Mouse (Mus musculus) bone marrow, adult 2 months (tissue): Measurements from ENCODE around the gene Immp2l. TPM values are rescaled to one million over a fixed set of nuclear protein-coding genes. Genes with fewer than 3 reads are reported as not detected.

Experiments
- H3K27ac ChIP-seq: fragments of 200-500 bp; 2 replicates; pipeline ENCODE4 v1.5.1; 2012; ENCODE audit warnings: low read depth, mild to moderate bottlenecking, control low read depth, inconsistent platforms, low read length; ENCODE audit not compliant: control insufficient read depth, poor library complexity, insufficient read depth
- H3K4me1 ChIP-seq: fragments of 200-500 bp; 2 replicates; pipeline ENCODE4 v1.6.1; 2011; ENCODE audit warnings: low read length; ENCODE audit not compliant: control insufficient read depth, insufficient read depth
- H3K4me3 ChIP-seq: fragments of 200-500 bp; replicated peaks from 2 replicates; pipeline ENCODE3; 2011; ENCODE audit warnings: mild to moderate bottlenecking, low read depth, low read length, control low read depth; ENCODE audit not compliant: control insufficient read depth
- CTCF ChIP-seq: fragments of 200-500 bp; IDR thresholded peaks from 2 replicates; pipeline ENCODE4 v1.5.1; 2011; ENCODE audit warnings: low read length, control low read depth; ENCODE audit not compliant: control insufficient read depth, insufficient read depth
- POLR2A ChIP-seq: fragments of 200-500 bp; IDR thresholded peaks from 2 replicates; pipeline ENCODE4 v1.6.1; 2011; ENCODE audit warnings: low read depth, mild to moderate bottlenecking, control low read depth, low read length, borderline replicate concordance; ENCODE audit not compliant: control insufficient read depth
- WGBS: fragments of 180-500 bp; shearing (Covaris S2); methylation state at CpG from one replicate; pipeline ENCODE4 v1.1.7; 2018; 5-methylcytosine and 5-hydroxymethylcytosine counted together
- polyA plus RNA-seq: library from polyadenylated mRNA; stranded (reverse); fragments of >200 nt; gene quantifications from 2 replicates; pipeline ENCODE4 v1.2.4, GENCODE M21; 2011; ENCODE audit warnings: low replicate concordance; ENCODE audit not compliant: missing spikeins, insufficient read depth, insufficient read length

The Immp2l gene
- polyA plus RNA-seq, 1 experiment, result not detected

DNA sequence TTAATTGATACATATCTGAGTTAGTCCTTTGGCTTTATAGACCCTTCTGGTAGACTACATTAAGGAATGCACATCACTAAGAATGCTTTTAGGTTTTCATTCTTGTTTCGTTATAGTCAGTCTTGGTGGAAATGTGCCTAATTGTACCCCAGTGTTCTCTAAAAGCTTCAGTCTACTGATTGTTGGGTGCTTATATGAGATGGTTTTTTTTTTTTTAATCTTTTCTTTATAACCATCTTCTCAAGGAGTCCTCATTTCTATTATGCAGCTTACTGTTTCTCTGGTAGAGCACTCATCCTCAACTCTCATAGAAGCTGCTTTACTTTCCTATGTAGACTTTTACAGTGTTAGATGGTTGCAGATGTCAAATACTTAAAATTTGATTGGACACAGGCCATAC lies 855.1 kb downstream of the Immp2l start:
- WGBS, result 77% methylated on average over 1 of the region's 1 CpGs
- Histone ChIP-seq H3K4me1 (no peaks in the 10 kb centered on the region), H3K4me3 (no peak overlapping the region), H3K27ac (no peak overlapping the region)
- TF ChIP-seq POLR2A (no peak), CTCF (no peak)

GRCm38 (mm10) chr12:41879412-41879811 lies 855.5 kb downstream of the Immp2l start:
- TF ChIP-seq CTCF (no peak), POLR2A (no peak)
- H3K4me3 ChIP-seq, result no peak overlapping the region
- no peaks in the 10 kb centered on the region for H3K4me1 ChIP-seq
- WGBS, result 42% methylated on average over 1 of the region's 1 CpGs
- H3K27ac ChIP-seq, result no peak overlapping the region

GRCm38 (mm10) chr12:41880833-41881232 lies 856.9 kb downstream of the Immp2l start:
- 62% methylated on average over 3 of the region's 3 CpGs for WGBS

DNA sequence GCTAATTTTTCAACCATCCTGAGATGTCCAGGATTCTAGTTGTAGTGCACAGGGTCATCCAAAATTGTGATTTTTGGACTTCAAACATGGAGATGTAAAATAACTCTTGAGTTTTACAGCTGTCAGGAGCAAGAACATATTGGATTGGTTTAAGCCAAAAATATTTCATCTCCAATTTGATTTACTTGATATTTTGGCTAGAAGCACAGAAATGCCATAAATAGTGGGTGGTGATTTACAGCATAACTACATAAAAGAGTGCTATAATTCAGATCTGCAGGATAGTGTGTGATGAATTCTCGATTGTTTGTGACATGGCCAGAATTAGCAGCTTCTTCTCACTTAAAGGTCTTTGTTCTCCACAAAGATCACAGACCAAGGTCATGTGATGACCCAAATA lies 884.1 kb downstream of the Immp2l start:
- Histone ChIP-seq H3K4me3 (no peak overlapping the region), H3K4me1 (no peaks in the 10 kb centered on the region), H3K27ac (no peak overlapping the region)
- 46% methylated on average over 1 of the region's 1 CpGs for WGBS
- TF ChIP-seq CTCF (no peak), POLR2A (no peak)

More at GRCm38 (mm10) chr12:41880833-41881232, 856.9 kb downstream of the Immp2l start:
- no peaks in the 10 kb centered on the region for H3K4me1 ChIP-seq
- H3K27ac ChIP-seq, result no peak overlapping the region
- TF ChIP-seq CTCF (no peak), POLR2A (no peak)
- H3K4me3 ChIP-seq, result no peak overlapping the region

DNA sequence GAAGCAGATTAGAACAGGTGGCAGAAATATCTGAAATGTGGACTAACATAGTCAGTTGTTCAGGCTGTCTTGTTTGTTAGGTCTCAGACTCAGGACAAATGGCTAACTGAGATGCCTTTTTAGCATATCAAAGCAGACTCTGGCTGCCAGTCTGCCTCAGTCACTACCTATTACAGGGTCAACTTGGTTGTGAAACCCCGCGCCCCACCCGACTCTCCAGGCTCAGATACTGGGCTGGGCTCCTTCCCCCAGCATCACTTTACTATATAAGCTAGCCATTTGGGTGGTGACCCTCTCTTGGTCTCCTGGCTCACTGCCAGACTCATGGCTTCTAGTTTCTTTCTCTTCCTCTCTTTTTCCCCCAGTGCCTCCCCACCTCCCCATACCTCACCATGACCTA lies 887.7 kb downstream of the Immp2l start:
- H3K4me1 ChIP-seq, result no peaks in the 10 kb centered on the region
- no peak overlapping the region for H3K4me3 ChIP-seq
- WGBS, result 75% methylated on average over 3 of the region's 3 CpGs
- H3K27ac ChIP-seq, result no peak overlapping the region
- TF ChIP-seq POLR2A, result no peak
- TF ChIP-seq CTCF, result no peak

- Histone ChIP-seq H3K4me1 (no peaks in the 10 kb centered on the region), H3K4me3 (no peak overlapping the region), H3K27ac (no peak overlapping the region)
- TF ChIP-seq CTCF (no peak), POLR2A (no peak)
- 66% methylated on average over 2 of the region's 2 CpGs for WGBS
Observed at GRCm38 (mm10) chr12:41937751-41938150, 913.9 kb downstream of the Immp2l start.

DNA sequence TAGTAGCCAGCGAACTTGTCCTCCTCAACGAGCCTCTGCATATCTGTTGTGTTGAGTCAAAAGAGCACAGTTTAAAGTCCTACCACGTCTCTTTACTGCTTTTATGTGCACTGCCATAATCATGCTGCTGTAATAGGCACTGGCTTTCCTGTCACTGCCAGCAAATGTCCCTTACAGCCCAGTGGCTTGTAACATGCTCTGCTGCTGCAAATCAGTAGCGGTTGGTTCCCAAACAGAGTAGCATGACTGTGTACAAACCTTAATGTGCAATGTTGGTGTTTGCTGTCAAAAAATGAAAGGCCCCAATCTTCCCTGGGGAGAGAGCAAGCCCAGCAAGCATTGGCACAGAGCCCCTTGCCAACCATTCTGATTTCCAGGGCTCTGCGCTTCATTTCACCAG lies 918.0 kb downstream of the Immp2l start:
- H3K4me1 ChIP-seq, result no peaks in the 10 kb centered on the region
- 78% methylated on average over 5 of the region's 5 CpGs for WGBS
- H3K4me3 ChIP-seq, result no peak overlapping the region
- no peak overlapping the region for H3K27ac ChIP-seq
- no peak for TF ChIP-seq POLR2A
- no peak for TF ChIP-seq CTCF

DNA sequence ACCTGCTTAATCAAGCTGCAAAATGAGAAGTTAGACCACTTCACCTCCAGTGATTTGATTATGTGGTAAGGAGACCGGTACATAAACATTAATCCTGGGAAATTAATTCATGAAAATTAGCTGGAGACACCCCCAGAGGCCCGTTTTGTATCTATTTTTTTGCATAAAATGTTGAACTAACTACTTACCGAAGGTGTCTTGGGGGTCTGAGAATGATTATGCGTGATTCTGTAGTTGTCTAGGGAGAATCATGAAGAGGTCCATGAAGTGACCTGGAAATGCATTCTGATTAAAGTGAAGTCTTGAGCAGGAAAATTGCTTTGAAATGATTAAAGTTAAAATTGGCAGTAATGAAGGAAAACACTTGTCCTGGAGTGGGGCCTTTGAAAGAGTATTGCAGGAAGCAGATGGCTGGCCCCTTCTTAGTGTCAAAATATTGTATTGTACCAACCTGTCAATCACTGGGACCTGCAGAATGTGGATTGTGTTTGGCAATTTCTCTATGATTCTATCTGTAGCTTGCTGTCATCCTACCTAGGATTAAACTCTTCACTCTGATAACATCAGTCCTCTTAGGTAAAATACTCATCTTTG lies 920.3 kb downstream of the Immp2l start:
- Histone ChIP-seq H3K27ac (no peak overlapping the region), H3K4me1 (no peaks in the 10 kb centered on the region), H3K4me3 (no peak overlapping the region)
- TF ChIP-seq CTCF (no peak), POLR2A (no peak)
- 73% methylated on average over 4 of the region's 4 CpGs for WGBS

- TF ChIP-seq POLR2A, result no peak
- no peak for TF ChIP-seq CTCF
- Histone ChIP-seq H3K4me3 (no peak overlapping the region), H3K27ac (no peak overlapping the region), H3K4me1 (no peaks in the 10 kb centered on the region)
Observed at GRCm38 (mm10) chr12:41946536-41946935, 922.6 kb downstream of the Immp2l start.
